Mouse (Mus musculus): ENCODE measurements around the gene Ap3b1.
A peak's percentile ranks its signal among the peaks of the same experiment; 100 is the strongest.

DNA sequence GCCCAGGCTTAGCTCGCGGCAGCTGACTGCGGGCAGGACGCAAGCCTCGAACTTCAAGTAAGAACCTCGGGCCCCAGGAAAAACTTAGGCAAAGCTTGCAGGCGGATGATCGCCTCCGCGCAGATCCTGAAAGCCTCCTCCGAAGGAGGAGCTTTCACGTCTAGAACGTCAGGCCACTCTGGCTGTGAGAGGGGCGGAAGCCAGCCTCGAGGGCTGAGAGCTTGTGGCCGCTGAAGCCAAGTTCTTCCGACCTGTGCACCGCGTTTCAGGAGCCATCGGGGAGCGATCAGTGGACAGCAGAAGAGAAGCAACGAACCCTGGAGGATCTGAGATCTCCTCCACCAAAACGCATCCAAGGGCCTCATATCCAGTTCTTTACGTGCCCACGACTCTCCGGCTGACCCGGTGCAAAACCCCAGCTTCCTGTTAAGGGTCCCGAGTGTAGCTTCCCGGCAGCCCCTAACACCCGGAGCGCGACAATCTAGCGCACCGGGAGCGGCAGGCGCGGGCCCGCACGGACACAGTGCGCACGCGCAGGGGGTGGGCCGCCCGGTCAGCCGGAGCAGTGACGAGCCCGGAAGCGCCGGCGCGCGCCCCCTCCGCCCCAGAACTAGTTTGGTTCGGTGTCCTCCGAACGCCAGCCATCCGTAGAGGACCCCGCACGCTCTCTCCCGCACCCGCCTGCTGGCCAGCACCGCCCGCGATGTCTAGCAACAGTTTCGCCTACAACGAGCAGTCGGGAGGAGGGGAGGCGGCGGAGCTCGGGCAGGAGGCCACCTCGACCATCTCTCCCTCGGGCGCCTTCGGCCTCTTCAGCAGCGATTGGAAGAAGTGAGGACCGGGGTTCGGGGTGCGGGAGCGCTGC lies at the start of gene Ap3b1:
- TF ChIP-seq CTCF (IDR thresholded peaks at IDR 0.05; ENCODE audit: extremely low read depth, insufficient read depth, low read length) (no peak), POLR2A (IDR thresholded peaks at IDR 0.05; ENCODE audit: extremely low read depth, insufficient read depth, low read length) (0 out of 2 replicates have a peak, but pooled peaks have one; percentile 55)
